In genomic region chr9:119324130-119324529, GRCm38 (mm10) we compare ENCODE assay signal across 29 mouse cellular contexts. TPM values are rescaled to one million over a fixed set of nuclear protein-coding genes. Genes with fewer than 3 reads are reported as not detected.
DNase-seq lines count a peak whose midpoint lies in the region; ATAC-seq lines count a peak whose summit lies in the region.
"Had no signal": no experiment of that assay in that cellular context is flagged by ENCODE, and none has a peak within 500 bp of the region (broad histone marks: within the 10 kb centered on the region; RNA-seq: fewer than 3 reads in every experiment).

No protein-coding gene starts in this region.

- 0 out of 2 replicates have a peak overlapping the region, but pooled peaks have one; percentile 77 for H3K9ac ChIP-seq in liver, embryonic 15.5 days
- H3K9ac ChIP-seq: intestine, embryonic 15.5 days had no signal

- DNase-seq in cerebellum, postnatal 4 days (ENCODE audit: low spot score in 2 of 2) = no peak
- no peak for DNase-seq in layer of hippocampus, adult 9-10 months (ENCODE audit: low spot score)
- DNase-seq in adrenal gland, postnatal 36 days = no peak
- DNase-seq: adrenal gland, postnatal 10 days; cerebellum, adult 9-10 months; kidney, adult 9 months; kidney, postnatal 36 days; layer of hippocampus, adult 9-11 months; lung, embryonic 14.5 days; thymus, adult 2 months; thymus, postnatal 4 days had no signal

- H3K4me1 ChIP-seq in erythroblast, embryonic 14.5 days (ENCODE audit: control insufficient read depth) = peaks cover 38% of the 10 kb centered on the region
- peaks cover 68% of the 10 kb centered on the region for H3K4me1 ChIP-seq in megakaryocyte, embryonic 14.5 days
- peaks cover 41% of the 10 kb centered on the region for H3K4me1 ChIP-seq in liver, embryonic 15.5 days (replicated peaks)

- no peak overlapping the region; the same call in 1 of the 2 replicates for H3K27ac ChIP-seq in liver, embryonic 15.5 days (replicated peaks)

- no peaks in the 10 kb centered on the region for H3K27me3 ChIP-seq in erythroblast, embryonic 14.5 days (ENCODE audit: control insufficient read depth)
- no peaks in the 10 kb centered on the region for H3K27me3 ChIP-seq in megakaryocyte, embryonic 14.5 days (replicated peaks)
- no peaks in the 10 kb centered on the region for H3K27me3 ChIP-seq in liver, embryonic 15.5 days
- H3K27me3 ChIP-seq: forebrain, embryonic 12.5 days; intestine, embryonic 15.5 days; limb, embryonic 13.5 days had no signal

- WGBS in liver, embryonic 15.5 days (ENCODE audit: insufficient replicate concordance) = 32% methylated on average over 1 of the region's 1 CpGs

- H3K4me2 ChIP-seq in liver, embryonic 15.5 days = peak overlapping the region; percentile 96

- no peak for ATAC-seq in erythroblast, adult 5-6 weeks (replicated peaks; ENCODE audit: low FRiP score, poor library complexity, severe bottlenecking)
- ATAC-seq in megakaryocyte, adult 5-6 weeks (ENCODE audit: poor library complexity, severe bottlenecking) = no peak
- no peak for ATAC-seq in liver, embryonic 15.5 days (ENCODE audit: insufficient read depth)
- ATAC-seq: hindbrain, embryonic 16.5 days; intestine, embryonic 15.5 days had no signal

- peak overlapping the region; percentile 70 for H3K4me3 ChIP-seq in erythroblast, embryonic 14.5 days (replicated peaks)
- peak overlapping the region; percentile 38 for H3K4me3 ChIP-seq in megakaryocyte, embryonic 14.5 days (replicated peaks)
- H3K4me3 ChIP-seq in liver, embryonic 15.5 days (replicated peaks) = peak overlapping the region; percentile 86

- H3K36me3 ChIP-seq in erythroblast, embryonic 14.5 days (ENCODE audit: control insufficient read depth) = no peaks in the 10 kb centered on the region; the same call in 1 of the 2 replicates
- H3K36me3 ChIP-seq in megakaryocyte, embryonic 14.5 days (replicated peaks; ENCODE audit: low read length) = peaks cover 2% of the 10 kb centered on the region
- no peaks in the 10 kb centered on the region for H3K36me3 ChIP-seq in liver, embryonic 15.5 days (replicated peaks)
- H3K36me3 ChIP-seq: embryonic facial prominence, embryonic 10.5 days; forebrain, embryonic 12.5 days; hindbrain, embryonic 10.5 days; intestine, embryonic 15.5 days; limb, embryonic 13.5 days had no signal

- no peaks in the 10 kb centered on the region for H3K9me3 ChIP-seq in erythroblast, embryonic 14.5 days (ENCODE audit: control insufficient read depth, low read length)
- H3K9me3 ChIP-seq in megakaryocyte, embryonic 14.5 days = no peaks in the 10 kb centered on the region
- no peaks in the 10 kb centered on the region for H3K9me3 ChIP-seq in liver, embryonic 15.5 days (replicated peaks)
- H3K9me3 ChIP-seq: embryonic facial prominence, embryonic 10.5 days; forebrain, embryonic 12.5 days; hindbrain, embryonic 10.5 days; intestine, embryonic 15.5 days; limb, embryonic 13.5 days had no signal

RNA-seq across cellular contexts. Expression of gene Oxsr1, which starts 1.9 kb away (rescaled TPM):
- polyA plus RNA-seq in erythroblast, embryonic 14.5 days (2012) = 0.87 and 0.88 TPM in 2 replicates
- total RNA-seq in erythroblast, adult 5-6 weeks (2015; ENCODE audit: low replicate concordance) = 3.7 and 7.5 TPM in 2 replicates
- total RNA-seq in erythroblast, adult 5-6 weeks (2017; ENCODE audit: low replicate concordance) = 11.0 and 17.0 TPM in 2 replicates
- polyA plus RNA-seq in megakaryocyte, embryonic 14.5 days (2012; ENCODE audit: insufficient read depth, low replicate concordance) = 5.3 and 8.2 TPM in 2 replicates
- 14.3 and 16.8 TPM in 2 replicates for total RNA-seq in megakaryocyte, adult 5-6 weeks (2015)
- 35.1 and 36.9 TPM in 2 replicates for total RNA-seq in megakaryocyte, adult 5-6 weeks (2017)
- 4.8 and 5.6 TPM in 2 replicates for polyA plus RNA-seq in liver, embryonic 15.5 days (2015; fragmentation: Nextera tagmentation; extraction: Ambion mirVana)
- 10 to 100 TPM; 32.1 to 35.7 TPM for total RNA-seq in adrenal gland, postnatal 36 days (2021)

RNA-seq across cellular contexts. Expression of gene Acaa1a, which starts 15.3 kb away (rescaled TPM):
- polyA plus RNA-seq in erythroblast, embryonic 14.5 days (2012) = 0.79 and 1.7 TPM in 2 replicates
- 6.9 and 9.2 TPM in 2 replicates for total RNA-seq in erythroblast, adult 5-6 weeks (2015; ENCODE audit: low replicate concordance)
- total RNA-seq in erythroblast, adult 5-6 weeks (2017; ENCODE audit: low replicate concordance) = 4.1 and 8.1 TPM in 2 replicates
- polyA plus RNA-seq in megakaryocyte, embryonic 14.5 days (2012; ENCODE audit: insufficient read depth, low replicate concordance) = 77.2 and 206 TPM in 2 replicates
- 31.9 and 37.2 TPM in 2 replicates for total RNA-seq in megakaryocyte, adult 5-6 weeks (2015)
- total RNA-seq in megakaryocyte, adult 5-6 weeks (2017) = 27.4 and 32.5 TPM in 2 replicates
- polyA plus RNA-seq in liver, embryonic 15.5 days (2015; fragmentation: Nextera tagmentation; extraction: Ambion mirVana) = 42.4 and 51.5 TPM in 2 replicates
- 100 to 1,000 TPM; 104 to 116 TPM for total RNA-seq in adrenal gland, postnatal 36 days (2021)

RNA-seq across cellular contexts. Expression of gene Myd88, which starts 17.1 kb away (rescaled TPM):
- polyA plus RNA-seq in erythroblast, embryonic 14.5 days (2012) = 0.63 and 1.7 TPM in 2 replicates
- total RNA-seq in erythroblast, adult 5-6 weeks (2015; ENCODE audit: low replicate concordance) = 11.7 and 20.0 TPM in 2 replicates
- 5.1 and 8.5 TPM in 2 replicates for total RNA-seq in erythroblast, adult 5-6 weeks (2017; ENCODE audit: low replicate concordance)
- polyA plus RNA-seq in megakaryocyte, embryonic 14.5 days (2012; ENCODE audit: insufficient read depth, low replicate concordance) = 17.6 and 38.2 TPM in 2 replicates
- total RNA-seq in megakaryocyte, adult 5-6 weeks (2015) = 91.9 and 92.2 TPM in 2 replicates
- 61.1 and 62.7 TPM in 2 replicates for total RNA-seq in megakaryocyte, adult 5-6 weeks (2017)
- polyA plus RNA-seq in liver, embryonic 15.5 days (2015; fragmentation: Nextera tagmentation; extraction: Ambion mirVana) = 15.3 and 17.0 TPM in 2 replicates
- 10 to 100 TPM; 25.9 to 36.7 TPM for total RNA-seq in adrenal gland, postnatal 36 days (2021)

RNA-seq across cellular contexts. Expression of gene Xylb, which starts 33.1 kb away (rescaled TPM):
- polyA plus RNA-seq in erythroblast, embryonic 14.5 days (2012) = 0.01 and 0.17 TPM in 2 replicates
- 0.19 TPM in 1 of 2 replicates, not detected in the other for total RNA-seq in erythroblast, adult 5-6 weeks (2015; ENCODE audit: low replicate concordance)
- total RNA-seq in erythroblast, adult 5-6 weeks (2017; ENCODE audit: low replicate concordance) = 0.56 TPM in 1 of 2 replicates, not detected in the other
- polyA plus RNA-seq in megakaryocyte, embryonic 14.5 days (2012; ENCODE audit: insufficient read depth, low replicate concordance) = 0.09 and 0.70 TPM in 2 replicates
- 0.60 and 1.7 TPM in 2 replicates for total RNA-seq in megakaryocyte, adult 5-6 weeks (2015)
- total RNA-seq in megakaryocyte, adult 5-6 weeks (2017) = 0.89 and 1.9 TPM in 2 replicates
- polyA plus RNA-seq in liver, embryonic 15.5 days (2015; fragmentation: Nextera tagmentation; extraction: Ambion mirVana) = 3.7 and 3.8 TPM in 2 replicates
- total RNA-seq in adrenal gland, postnatal 36 days (2021) = under 1 TPM; 0.79 to 0.99 TPM

RNA-seq across cellular contexts. Expression of gene Slc22a14, which starts 41.2 kb away (rescaled TPM):
- not detected in 2 replicates for polyA plus RNA-seq in erythroblast, embryonic 14.5 days (2012)
- not detected in 2 replicates for total RNA-seq in erythroblast, adult 5-6 weeks (2015; ENCODE audit: low replicate concordance)
- not detected in 2 replicates for total RNA-seq in erythroblast, adult 5-6 weeks (2017; ENCODE audit: low replicate concordance)
- not detected in 2 replicates for polyA plus RNA-seq in megakaryocyte, embryonic 14.5 days (2012; ENCODE audit: insufficient read depth, low replicate concordance)
- not detected in 2 replicates for total RNA-seq in megakaryocyte, adult 5-6 weeks (2015)
- not detected in 2 replicates for total RNA-seq in megakaryocyte, adult 5-6 weeks (2017)
- polyA plus RNA-seq in liver, embryonic 15.5 days (2015; fragmentation: Nextera tagmentation; extraction: Ambion mirVana) = 0.07 TPM in 1 of 2 replicates, not detected in the other
- total RNA-seq in adrenal gland, postnatal 36 days (2021) = not detected
- total RNA-seq: gastrocnemius, postnatal 4 days; left cerebral cortex, adult 18-20 months; left cerebral cortex, postnatal 25 days; midbrain, postnatal 0 days; neutrophil, adult 5-6 weeks had no signal
- polyA plus RNA-seq: embryonic facial prominence, embryonic 10.5 days; forebrain, embryonic 12.5 days; lung, embryonic 14.5 days; midbrain, postnatal 0 days; small intestine, adult 2 months; stomach, postnatal 0 days had no signal
